Mouse (Mus musculus): ENCODE results near the gene Ablim2.
A peak's percentile ranks its signal among the peaks of the same experiment; 100 is the strongest.

The Ablim2 gene

DNA sequence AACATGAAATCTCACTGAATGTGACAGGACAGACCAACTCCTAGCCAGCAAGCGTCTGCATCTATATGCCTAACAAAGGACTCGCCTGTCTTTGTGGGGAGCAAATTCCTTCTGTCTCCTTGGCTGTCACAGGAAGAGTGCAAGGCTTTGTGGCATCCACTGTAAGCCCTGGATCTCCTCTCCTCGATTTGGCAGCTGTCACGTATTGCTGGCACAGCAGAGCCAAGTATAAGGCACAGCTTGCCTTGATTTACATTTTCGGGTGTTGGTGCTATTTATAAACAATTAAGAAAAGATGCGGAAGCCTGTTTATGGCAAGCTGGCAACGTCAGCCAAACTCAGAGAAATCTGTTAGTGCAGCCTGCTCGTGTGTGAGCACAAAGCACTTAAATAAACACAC is 160.7 kb downstream of the Ablim2 start:
- no peak for DNase-seq

DNA sequence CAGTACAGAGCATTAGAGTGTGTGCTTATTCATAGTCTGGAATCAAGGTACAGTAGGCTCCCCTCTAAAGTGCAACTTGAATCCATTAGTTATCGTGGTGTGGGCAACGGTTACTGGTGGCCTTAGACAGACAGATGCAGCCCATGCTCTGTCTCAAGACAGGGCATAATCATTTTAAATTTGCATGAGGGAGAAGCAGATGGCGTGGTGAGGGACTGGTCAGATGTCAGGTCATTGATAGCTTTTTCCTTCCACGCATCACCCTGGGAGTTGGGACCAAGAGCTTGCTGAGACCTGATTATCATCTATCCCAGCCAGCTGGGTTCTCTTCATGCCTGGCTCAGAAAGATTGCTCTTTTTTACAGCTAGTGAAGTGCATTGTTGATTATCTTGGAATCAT is 162.4 kb downstream of the Ablim2 start:
- DNase-seq, result no peak

DNA sequence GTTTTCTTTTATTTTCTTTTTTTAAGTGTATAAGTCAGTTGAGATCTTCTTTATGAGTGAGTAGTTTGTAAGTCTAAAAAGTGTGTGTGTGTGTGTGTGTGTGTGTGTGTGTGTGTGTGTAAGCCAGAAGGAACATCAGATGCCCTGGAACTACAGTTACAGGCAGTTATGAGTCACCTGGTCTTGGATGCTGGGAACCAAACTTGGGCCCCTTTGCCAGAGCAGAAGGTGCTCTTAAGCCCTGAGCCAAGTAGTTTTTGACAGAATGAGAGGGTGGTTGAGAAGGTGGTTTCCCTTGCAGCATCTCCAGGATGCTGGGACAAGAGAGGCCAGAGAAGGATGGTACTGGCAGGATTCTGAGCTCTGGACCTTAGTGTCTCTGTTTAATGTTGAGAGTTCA is 162.9 kb downstream of the Ablim2 start:
- DNase-seq, result no peak

DNA sequence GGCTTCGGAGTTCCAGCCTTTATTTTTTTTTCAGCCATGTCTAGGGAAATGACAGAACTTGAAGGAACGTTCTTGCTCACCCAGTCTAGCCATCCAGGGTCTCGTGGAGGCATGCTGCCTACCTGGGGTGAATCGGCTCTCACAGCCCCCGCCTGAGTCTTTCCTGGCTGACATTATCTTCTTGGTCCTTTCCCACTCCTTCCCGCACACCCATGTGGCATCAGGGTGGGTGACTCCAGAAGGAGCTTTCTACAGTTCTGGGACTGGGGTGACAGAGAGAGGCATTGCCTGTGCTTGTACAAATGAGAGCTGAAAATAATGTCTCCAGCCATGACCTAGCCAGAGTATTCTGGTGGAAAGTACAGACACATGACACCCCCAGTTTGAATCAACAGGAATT is 163.5 kb downstream of the Ablim2 start:
- no peak for DNase-seq

DNA sequence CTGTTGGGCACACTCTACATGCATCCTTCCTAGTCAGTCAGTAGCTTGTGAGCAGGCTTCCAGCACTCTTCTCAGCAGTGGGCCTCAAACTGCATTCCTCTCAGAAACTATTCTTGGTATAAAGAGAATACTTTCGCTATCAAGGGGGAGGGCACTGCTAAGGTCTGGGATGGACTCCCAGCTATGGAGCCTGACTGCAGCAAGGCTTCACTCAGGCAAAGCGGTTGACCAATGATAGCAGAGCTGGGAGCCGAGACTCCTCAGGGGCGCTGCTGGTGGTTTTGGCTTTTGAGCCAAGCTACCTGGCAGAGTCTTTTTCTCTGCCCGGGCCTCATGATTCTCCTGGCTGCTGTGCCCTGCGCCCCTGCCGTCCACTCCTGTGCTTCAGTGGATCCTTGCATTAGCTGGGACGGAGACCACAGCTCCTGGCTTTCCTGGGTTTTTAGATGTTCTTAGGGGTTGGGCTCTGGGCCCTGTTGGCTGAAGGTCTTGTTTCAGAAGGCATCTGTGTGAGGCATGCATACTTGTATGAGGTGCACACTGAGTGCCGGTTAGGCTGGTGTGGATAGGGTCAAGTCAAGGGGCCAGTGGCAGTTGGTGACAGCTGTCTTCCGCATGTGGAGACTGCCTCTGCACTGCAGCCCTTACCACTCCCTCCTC is 164.0 kb downstream of the Ablim2 start:
- DNase-seq, result peak in 1 of 2 experiments; percentile 41

DNA sequence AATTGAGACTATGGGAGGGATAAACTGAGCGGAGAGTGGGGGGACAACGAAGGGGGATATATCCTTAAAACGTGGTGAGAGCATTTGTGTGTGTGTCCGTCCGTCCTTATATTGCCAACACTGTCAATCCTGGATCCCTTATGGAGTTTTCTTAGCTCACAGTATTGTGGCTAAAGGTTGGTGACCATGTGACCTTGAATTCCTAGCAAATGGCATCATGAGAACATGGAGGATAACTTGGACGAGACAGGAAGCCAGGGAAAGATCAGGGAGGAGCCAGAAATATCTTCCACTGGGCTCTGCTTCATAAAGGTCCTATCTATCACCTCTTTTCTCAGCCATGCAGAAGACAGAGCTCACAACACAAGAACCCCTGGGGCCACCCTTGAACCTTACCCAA is 165.8 kb downstream of the Ablim2 start:
- DNase-seq, result no peak

DNA sequence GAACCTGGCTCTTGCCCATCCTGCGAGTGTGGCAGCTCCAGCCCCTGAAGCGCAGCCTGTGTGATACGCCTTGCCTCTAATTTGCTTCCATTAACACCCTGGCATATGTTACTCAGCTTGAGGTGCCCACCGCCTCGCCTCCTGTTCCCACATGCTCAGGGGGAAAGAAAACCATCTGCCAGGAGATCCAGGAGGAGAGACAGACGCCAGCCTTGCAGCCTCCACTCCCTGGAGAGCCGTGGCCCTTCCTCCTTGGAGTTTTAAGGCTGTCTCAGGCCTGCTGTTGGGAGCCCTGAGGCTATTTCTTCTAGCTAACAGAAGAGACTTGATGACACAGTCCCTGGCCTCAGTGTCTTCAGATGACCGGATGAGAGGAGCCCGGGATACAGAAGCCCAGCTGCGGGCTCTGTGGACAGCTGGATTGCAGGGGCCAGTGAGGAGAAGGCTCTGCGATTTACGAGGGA is 167.5 kb downstream of the Ablim2 start:
- no peak for DNase-seq

DNA sequence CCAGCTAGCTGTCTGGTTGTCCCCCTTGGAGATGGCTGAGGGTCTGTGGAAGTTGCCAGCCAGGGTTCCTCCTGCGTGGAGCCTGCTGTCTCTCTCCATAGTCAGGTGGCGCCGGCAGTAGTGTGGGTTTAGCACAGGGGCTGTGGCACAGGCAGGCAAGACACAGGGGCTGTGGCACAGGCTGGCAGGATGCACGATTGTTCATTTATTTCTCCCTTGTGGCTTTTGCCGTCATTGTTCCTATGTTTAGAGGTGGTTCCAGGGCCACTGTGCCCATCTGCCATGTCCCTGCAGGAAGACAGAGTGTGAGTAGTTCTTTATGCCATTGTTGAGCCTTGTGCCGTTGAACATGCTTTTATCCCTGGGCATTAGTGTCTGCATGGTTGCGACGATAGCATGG is 168.8 kb downstream of the Ablim2 start:
- DNase-seq, result no peak

DNA sequence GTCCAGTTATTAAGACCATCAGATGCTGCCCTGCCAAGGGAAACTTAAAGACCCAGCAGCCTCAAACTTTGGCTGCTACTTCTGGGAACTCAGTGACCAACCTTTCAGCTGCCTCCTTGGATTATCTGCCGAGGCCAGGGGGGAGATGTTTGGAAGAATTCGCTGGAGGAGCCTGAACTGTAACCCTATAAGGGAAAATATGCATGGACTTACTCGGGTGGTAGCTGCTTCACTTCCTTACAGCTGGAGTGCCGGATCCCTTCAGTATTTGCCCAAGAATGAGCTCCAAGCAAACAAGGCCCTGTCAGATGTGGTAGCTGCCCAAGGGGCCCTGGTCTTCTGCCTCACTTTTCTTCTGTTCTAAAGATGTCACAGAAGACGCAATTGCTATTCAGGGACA is 173.6 kb downstream of the Ablim2 start:
- DNase-seq, result no peak

DNA sequence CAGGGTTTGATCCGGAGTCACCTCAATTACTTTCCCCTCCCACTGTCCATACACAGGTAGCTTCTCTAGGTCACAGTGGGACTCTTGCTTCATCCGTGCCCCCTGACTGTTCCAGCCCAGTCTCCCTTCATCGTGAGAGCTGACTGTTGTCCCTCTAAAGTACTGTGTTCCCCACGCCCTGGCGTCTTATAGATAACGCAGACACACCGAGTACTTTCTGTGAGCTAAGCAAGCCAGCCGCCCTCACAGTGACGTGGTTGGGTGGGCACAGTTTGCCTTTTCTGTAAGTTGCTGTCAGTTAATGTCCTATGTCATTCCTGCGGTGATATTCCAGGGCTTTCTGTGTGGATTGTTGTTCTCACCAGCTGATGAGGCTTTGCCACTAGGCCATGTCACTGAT is 175.4 kb downstream of the Ablim2 start:
- no peak for DNase-seq
